In genomic region chr2:27246712-27247486, GRCm38 (mm10) we compare ENCODE assay signal across 9 mouse cellular contexts. TPM values are rescaled to one million over a fixed set of nuclear protein-coding genes. Genes with fewer than 3 reads are reported as not detected.
DNase-seq lines count a peak whose midpoint lies in the region; ATAC-seq and TF ChIP-seq lines count a peak whose summit lies in the region.
"Had no signal": no experiment of that assay in that cellular context is flagged by ENCODE, and none has a peak within 500 bp of the region (broad histone marks: within the 10 kb centered on the region; RNA-seq: fewer than 3 reads in every experiment).

No protein-coding gene starts in this region.

- no peak overlapping the region for H3K4me3 ChIP-seq in neural tube, embryonic 11.5 days (ENCODE audit: low read depth, low read length)
- peak overlapping the region; percentile 26; the same call in 1 of the 2 replicates for H3K4me3 ChIP-seq in layer of hippocampus, adult 2 months

- peak; percentile 48 for DNase-seq in neural tube, embryonic 11.5 days (ENCODE audit: low spot score)
- no peak for DNase-seq in neural tube, embryonic 10.5 days (ENCODE audit: extremely low spot score, low spot score)
- peak; percentile 49 to 63 for DNase-seq in frontal cortex, adult 2 months (ENCODE audit: extremely low spot score in 1 of 2, low spot score in 1 of 2)
- DNase-seq in heart, postnatal 36 days = peak; percentile 86 to 87
- peak; percentile 59 to 75 for DNase-seq in layer of hippocampus, adult 2 months (ENCODE audit: low spot score in 2 of 2)
- DNase-seq in lung, adult 18-20 months = peak; percentile 91 to 94
- DNase-seq in right cerebral cortex, adult 2 months (ENCODE audit: low spot score in 2 of 2) = peak; percentile 51 to 58

- ATAC-seq in neural tube, embryonic 11.5 days (ENCODE audit: insufficient read depth, low FRiP score, low TSS enrichment) = no peak
- ATAC-seq in CD4-positive, CD25-positive, alpha-beta regulatory T cell, adult 4 months = no peak

- H3K4me1 ChIP-seq in neural tube, embryonic 11.5 days (ENCODE audit: control insufficient read depth, insufficient read depth, low read length) = no peaks in the 10 kb centered on the region

- no peaks in the 10 kb centered on the region for H3K36me3 ChIP-seq in neural tube, embryonic 11.5 days (ENCODE audit: control insufficient read depth, insufficient read depth, low read length)

- TF ChIP-seq CTCF in layer of hippocampus, adult 2 months (conservative IDR thresholded peaks at IDR 0.05) = peak; percentile 44; the same call in 1 of the 2 replicates

- H3K27me3 ChIP-seq in neural tube, embryonic 11.5 days (ENCODE audit: control insufficient read depth, insufficient read depth, low read length) = no peaks in the 10 kb centered on the region

- H3K9ac ChIP-seq in neural tube, embryonic 11.5 days (ENCODE audit: low read length) = no peak overlapping the region

- 60% methylated on average over 6 of the region's 7 CpGs for WGBS in neural tube, embryonic 11.5 days

- H3K4me2 ChIP-seq in neural tube, embryonic 11.5 days (ENCODE audit: low read depth) = no peak overlapping the region

- no peak overlapping the region for H3K27ac ChIP-seq in neural tube, embryonic 11.5 days (ENCODE audit: low read depth, low read length)
- H3K27ac ChIP-seq in layer of hippocampus, adult 2 months = peak overlapping the region; percentile 53

- intact Hi-C loops in heart, postnatal 36 days (cut with DNase I) = no loop called here

- H3K9me3 ChIP-seq in neural tube, embryonic 11.5 days (ENCODE audit: control insufficient read depth, low read length) = no peaks in the 10 kb centered on the region

RNA-seq across cellular contexts. Expression of gene Sardh, which starts 1.2 kb away (rescaled TPM):
- polyA plus RNA-seq in neural tube, embryonic 11.5 days (2014; fragmentation: Nextera tagmentation; extraction: Ambion mirVana) = 5.5 and 6.4 TPM in 2 replicates
- polyA plus RNA-seq in frontal cortex, adult 2 months (2012; rRNA removed) = 9.2 and 13.7 TPM in 2 replicates
- 1 to 10 TPM; 4.8 to 7.1 TPM for total RNA-seq in heart, postnatal 36 days (2021)
- 1 to 10 TPM; 5.3 to 6.3 TPM for total RNA-seq in layer of hippocampus, adult 2 months (2021)
- polyA plus RNA-seq in CD4-positive, CD25-positive, alpha-beta regulatory T cell, adult 4 months (2017; shearing (Covaris generic)) = 1 to 10 TPM; 4.9 to 9.7 TPM
- total RNA-seq: neutrophil, adult 5-6 weeks had no signal
